Mouse (Mus musculus) E14TG2a.4 (cell line): Measurements from ENCODE around the gene Lman1l.
A peak's percentile ranks its signal among the peaks of the same experiment; 100 is the strongest.

Experiments
- H3K27me3 ChIP-seq: 2 replicates; pipeline ENCODE4 v1.6.1; 2014; ENCODE audit warnings: low read length, control low read depth; ENCODE audit not compliant: insufficient read depth
- H3K36me3 ChIP-seq: 2 replicates; pipeline ENCODE4 v1.6.1; 2014; ENCODE audit warnings: low read length, control low read depth; ENCODE audit not compliant: insufficient read depth
- H3K4me1 ChIP-seq: replicated peaks from 2 replicates; pipeline ENCODE4 v1.6.1; 2014; ENCODE audit warnings: low read depth, low read length, control low read depth
- H3K4me3 ChIP-seq: replicated peaks from 2 replicates; pipeline ENCODE4 v1.5.1; 2014; ENCODE audit warnings: mild to moderate bottlenecking, low read length
- H3K9me3 ChIP-seq: 2 replicates; pipeline ENCODE4 v1.6.1; 2014; ENCODE audit warnings: low read length, control low read depth
- CTCF ChIP-seq: conservative IDR thresholded peaks from 2 replicates; pipeline ENCODE4 v1.5.1; 2014; ENCODE audit warnings: low read length
- NANOG ChIP-seq: IDR thresholded peaks from 2 replicates; pipeline ENCODE4 v1.6.1; 2014; ENCODE audit warnings: borderline replicate concordance, low read length, mixed read lengths
- POU5F1 ChIP-seq: IDR thresholded peaks from 2 replicates; pipeline ENCODE4 v1.6.1; 2014; ENCODE audit warnings: low read length, borderline replicate concordance

Gene Lman1l

GRCm38 (mm10) chr9:57650786-57651311 is 30.3 kb upstream of the Lman1l start:
- Histone ChIP-seq H3K9me3 (no peaks in the 10 kb centered on the region), H3K4me3 (no peak overlapping the region)

GRCm38 (mm10) chr9:57650130-57650785 is 29.7 kb upstream of the Lman1l start:
- H3K9me3 ChIP-seq, result no peaks in the 10 kb centered on the region
- no peak overlapping the region for H3K4me3 ChIP-seq
- peaks cover 64% of the 10 kb centered on the region for H3K4me1 ChIP-seq
- H3K27me3 ChIP-seq, result peaks cover 37% of the 10 kb centered on the region
- no peak for TF ChIP-seq CTCF
- no peak for TF ChIP-seq NANOG
- TF ChIP-seq POU5F1, result no peak
- H3K36me3 ChIP-seq, result no peaks in the 10 kb centered on the region

More at GRCm38 (mm10) chr9:57650786-57651311, 30.3 kb upstream of the Lman1l start:
- Histone ChIP-seq H3K27me3 (peaks cover 37% of the 10 kb centered on the region), H3K4me1 (peaks cover 61% of the 10 kb centered on the region), H3K36me3 (no peaks in the 10 kb centered on the region)
- no peak for TF ChIP-seq NANOG
- no peak for TF ChIP-seq POU5F1
- no peak for TF ChIP-seq CTCF

GRCm38 (mm10) chr9:57647286-57648108 is 26.9 kb upstream of the Lman1l start:
- Histone ChIP-seq H3K36me3 (no peaks in the 10 kb centered on the region), H3K27me3 (peaks cover 28% of the 10 kb centered on the region), H3K4me3 (no peak overlapping the region), H3K9me3 (no peaks in the 10 kb centered on the region), H3K4me1 (peaks cover 62% of the 10 kb centered on the region)
- TF ChIP-seq POU5F1 (no peak), CTCF (no peak), NANOG (no peak)

GRCm38 (mm10) chr9:57646551-57647103 is 26.1 kb upstream of the Lman1l start:
- H3K27me3 ChIP-seq, result peaks cover 28% of the 10 kb centered on the region
- no peak for TF ChIP-seq POU5F1
- TF ChIP-seq NANOG, result no peak
- no peak for TF ChIP-seq CTCF
- no peak overlapping the region for H3K4me3 ChIP-seq
- no peaks in the 10 kb centered on the region for H3K9me3 ChIP-seq
- peaks cover 6% of the 10 kb centered on the region; the same call in 1 of the 2 replicates for H3K36me3 ChIP-seq
- H3K4me1 ChIP-seq, result peaks cover 64% of the 10 kb centered on the region

- peaks cover 28% of the 10 kb centered on the region for H3K27me3 ChIP-seq
- H3K4me3 ChIP-seq, result peak overlapping the region; percentile 95
- peaks cover 64% of the 10 kb centered on the region for H3K4me1 ChIP-seq
- no peaks in the 10 kb centered on the region for H3K9me3 ChIP-seq
- peaks cover 10% of the 10 kb centered on the region; the same call in 1 of the 2 replicates for H3K36me3 ChIP-seq
- TF ChIP-seq CTCF, result peak; percentile 47
- TF ChIP-seq POU5F1, result no peak
Measured at GRCm38 (mm10) chr9:57644944-57645893, 24.6 kb upstream of the Lman1l start.

- H3K27me3 ChIP-seq, result peaks cover 28% of the 10 kb centered on the region
- peak overlapping the region; percentile 95 for H3K4me3 ChIP-seq
- no peaks in the 10 kb centered on the region for H3K9me3 ChIP-seq
- TF ChIP-seq NANOG (no peak), CTCF (no peak), POU5F1 (no peak)
- H3K36me3 ChIP-seq, result peaks cover 10% of the 10 kb centered on the region; the same call in 1 of the 2 replicates
- H3K4me1 ChIP-seq, result peaks cover 69% of the 10 kb centered on the region
Measured at GRCm38 (mm10) chr9:57644442-57644943, 23.9 kb upstream of the Lman1l start.

- Histone ChIP-seq H3K9me3 (no peaks in the 10 kb centered on the region), H3K4me1 (peaks cover 73% of the 10 kb centered on the region), H3K36me3 (peaks cover 10% of the 10 kb centered on the region; the same call in 1 of the 2 replicates), H3K4me3 (peak overlapping the region; percentile 23; the same call in 1 of the 2 replicates), H3K27me3 (peaks cover 28% of the 10 kb centered on the region)
- no peak for TF ChIP-seq NANOG
Measured at GRCm38 (mm10) chr9:57643856-57644180, 23.2 kb upstream of the Lman1l start.
